Mouse (Mus musculus): ENCODE measurements around the gene Sptb. TPM values are rescaled to one million over a fixed set of nuclear protein-coding genes. Genes with fewer than 3 reads are reported as not detected.

Gene Sptb
- polyA plus RNA-seq, 1 experiment from 2014 or later: 15.7 TPM

Small RNA genes within 50 kb of the gene (microRNA-seq; reads per million reads assigned to microRNA genes)
- 0.61 reads per million for gene Mir5135 (ENCODE audit: borderline number of aligned reads)

Other genes starting within 250 kb of the Sptb start
- 4.4 and 5.4 TPM in 2 replicates for gene Plekhg3, start 179.7 kb downstream of the Sptb start, polyA plus RNA-seq (2014; fragmentation: Nextera tagmentation; extraction: Ambion mirVana)
- 146 and 148 TPM in 2 replicates for gene Churc1, start 55.0 kb upstream of the Sptb start, polyA plus RNA-seq (2014; fragmentation: Nextera tagmentation; extraction: Ambion mirVana)
- 30.7 and 34.2 TPM in 2 replicates for gene Fntb, start 55.0 kb upstream of the Sptb start, polyA plus RNA-seq (2014; fragmentation: Nextera tagmentation; extraction: Ambion mirVana)
- gene Gpx2, start 85.0 kb upstream of the Sptb start, polyA plus RNA-seq (2014; fragmentation: Nextera tagmentation; extraction: Ambion mirVana): 0.36 TPM in 1 of 2 replicates, not detected in the other
- gene Rab15, start 112.4 kb upstream of the Sptb start, polyA plus RNA-seq (2014; fragmentation: Nextera tagmentation; extraction: Ambion mirVana): 1.5 and 1.8 TPM in 2 replicates